Mouse (Mus musculus) heart, adult 11 months (tissue): ENCODE measurements around the gene 4933409G03Rik.
"Not testable (repeated sequence)": the region's sequence is repeated elsewhere in the genome, so short reads cannot be mapped to it uniquely, and the experiment has no call there.

Experiments used
- DNase-seq: peaks from one replicate; pipeline ENCODE4 v3.0.0; 2022

Gene 4933409G03Rik

GRCm38 (mm10) chr2:68582113-68582512 lies at the start of gene 4933409G03Rik:
4933409G03Rik (plus strand) TSS chr2:68582413.
- DNase-seq: no peak

- DNase-seq: no peak
These were observed 38.0 kb upstream of the 4933409G03Rik start for GRCm38 (mm10) chr2:68544190-68544589.

- DNase-seq: no peak
These were observed 21.4 kb upstream of the 4933409G03Rik start for GRCm38 (mm10) chr2:68560821-68561220.

GRCm38 (mm10) chr2:68563331-68563730 lies 18.9 kb upstream of the 4933409G03Rik start:
- DNase-seq: no peak

GRCm38 (mm10) chr2:68568361-68568760 lies 13.9 kb upstream of the 4933409G03Rik start:
- DNase-seq: peak; percentile 97

- DNase-seq: no peak
These were observed 9.9 kb upstream of the 4933409G03Rik start for GRCm38 (mm10) chr2:68572340-68572739.

GRCm38 (mm10) chr2:68592765-68593164 lies 10.6 kb downstream of the 4933409G03Rik start:
- no peak for DNase-seq

- not testable (repeated sequence) for DNase-seq
These were observed 74.0 kb downstream of the 4933409G03Rik start, which contains the start of gene 4932414N04Rik for GRCm38 (mm10) chr2:68656186-68656585. 4932414N04Rik (plus strand) TSS chr2:68656486.
